Mouse (Mus musculus) small intestine, adult 2 months (tissue): ENCODE data around the gene Egln2. TPM values are rescaled to one million over a fixed set of nuclear protein-coding genes. Genes with fewer than 3 reads are reported as not detected.

Experiments used
- H3K27ac ChIP-seq: fragments of 200-500 bp; 2 replicates; pipeline ENCODE4 v1.5.1; 2012; ENCODE audit warnings: low read depth, low read length, control low read depth, inconsistent platforms; ENCODE audit not compliant: insufficient read depth
- H3K27me3 ChIP-seq: fragments of 200-500 bp; 2 replicates; pipeline ENCODE4 v1.6.1; 2012; ENCODE audit warnings: mild to moderate bottlenecking, moderate library complexity, low read length, inconsistent platforms; ENCODE audit not compliant: control insufficient read depth, insufficient read depth
- H3K36me3 ChIP-seq: fragments of 200-500 bp; 2 replicates; pipeline ENCODE4 v1.6.1; 2012; ENCODE audit warnings: mild to moderate bottlenecking, low read length, control low read depth, inconsistent platforms; ENCODE audit not compliant: control insufficient read depth, insufficient read depth
- H3K4me1 ChIP-seq: fragments of 200-500 bp; 2 replicates; pipeline ENCODE4 v1.6.1; 2012; ENCODE audit warnings: low read length, inconsistent platforms, mixed read lengths; ENCODE audit not compliant: control insufficient read depth, insufficient read depth, insufficient read length
- H3K4me3 ChIP-seq: fragments of 200-500 bp; 2 replicates; pipeline ENCODE4 v1.5.1; 2012; ENCODE audit warnings: low read depth, mild to moderate bottlenecking, control low read depth, inconsistent platforms, low read length, moderate library complexity
- CTCF ChIP-seq: fragments of 200-500 bp; IDR thresholded peaks from 2 replicates; pipeline ENCODE4 v1.5.1; 2012; ENCODE audit warnings: low read depth, mild to moderate bottlenecking, control low read depth, inconsistent platforms, low read length, moderate library complexity, mixed read lengths; ENCODE audit not compliant: insufficient replicate concordance, insufficient read length; ENCODE audit errors: extremely low read depth
- POLR2A ChIP-seq: fragments of 200-500 bp; IDR thresholded peaks from 2 replicates; pipeline ENCODE4 v1.6.1; 2012; ENCODE audit warnings: low read depth, mild to moderate bottlenecking, control low read depth, inconsistent platforms, low read length, moderate library complexity
- WGBS: fragments of 180-500 bp; shearing (Covaris S2); methylation state at CpG from one replicate; pipeline ENCODE4 v1.1.7; 2018; 5-methylcytosine and 5-hydroxymethylcytosine counted together
- polyA plus RNA-seq: library from polyadenylated mRNA; depleted of rRNA; stranded (reverse); fragments of >200 nt; gene quantifications from 2 replicates; pipeline ENCODE4 v1.2.3, GENCODE M21; 2012; rRNA removed

Gene Egln2
- polyA plus RNA-seq, 1 experiment: 129 TPM

- H3K27me3 ChIP-seq: no peaks in the 10 kb centered on the region
- H3K27ac ChIP-seq: no peak overlapping the region
- H3K4me1 ChIP-seq: no peaks in the 10 kb centered on the region; the same call in 1 of the 2 replicates
- no peak overlapping the region for H3K4me3 ChIP-seq
- H3K36me3 ChIP-seq: no peaks in the 10 kb centered on the region
- TF ChIP-seq POLR2A: no peak
- TF ChIP-seq CTCF: no peak
- 58% methylated on average over 5 of the region's 5 CpGs for WGBS
Observed at GRCm38 (mm10) chr7:27124305-27124832, 42.2 kb downstream of the Egln2 start.

- Histone ChIP-seq H3K4me3 (no peak within 1 kb of the TSS), H3K36me3 (no peaks in the 10 kb centered on the region), H3K27ac (no peak within 1 kb of the TSS), H3K4me1 (no peaks in the 10 kb centered on the region; the same call in 1 of the 2 replicates), H3K27me3 (no peaks in the 10 kb centered on the region)
- TF ChIP-seq POLR2A: no peak
- TF ChIP-seq CTCF: no peak
Observed at GRCm38 (mm10) chr7:27119676-27120075, 46.9 kb downstream of the Egln2 start, which contains the start of gene Cyp2f2. TSS of gene Cyp2f2 (plus strand) at chr7:27119909.

- Histone ChIP-seq H3K36me3 (no peaks in the 10 kb centered on the region), H3K4me3 (no peak overlapping the region), H3K27ac (no peak overlapping the region), H3K27me3 (no peaks in the 10 kb centered on the region), H3K4me1 (no peaks in the 10 kb centered on the region; the same call in 1 of the 2 replicates)
- WGBS: 68% methylated on average over 4 of the region's 4 CpGs
- TF ChIP-seq CTCF: no peak
Observed at GRCm38 (mm10) chr7:27118033-27118511, 48.5 kb downstream of the Egln2 start.

GRCm38 (mm10) chr7:27111987-27112386, 54.6 kb downstream of the Egln2 start:
- Histone ChIP-seq H3K27ac (no peak overlapping the region), H3K27me3 (no peaks in the 10 kb centered on the region), H3K4me3 (no peak overlapping the region), H3K36me3 (no peaks in the 10 kb centered on the region), H3K4me1 (no peaks in the 10 kb centered on the region)
- TF ChIP-seq CTCF: no peak
- no peak for TF ChIP-seq POLR2A
- 63% methylated on average over 3 of the region's 3 CpGs for WGBS

- Histone ChIP-seq H3K27ac (no peak overlapping the region), H3K27me3 (no peaks in the 10 kb centered on the region), H3K4me1 (no peaks in the 10 kb centered on the region), H3K4me3 (no peak overlapping the region), H3K36me3 (no peaks in the 10 kb centered on the region)
- 80% methylated on average over 1 of the region's 1 CpGs for WGBS
- TF ChIP-seq POLR2A: no peak
- TF ChIP-seq CTCF: no peak
Observed at GRCm38 (mm10) chr7:27111038-27111437, 55.6 kb downstream of the Egln2 start.

- Histone ChIP-seq H3K27me3 (no peaks in the 10 kb centered on the region), H3K27ac (no peak overlapping the region), H3K4me1 (no peaks in the 10 kb centered on the region), H3K4me3 (no peak overlapping the region), H3K36me3 (no peaks in the 10 kb centered on the region)
- no peak for TF ChIP-seq CTCF
- no peak for TF ChIP-seq POLR2A
Observed at GRCm38 (mm10) chr7:27110327-27110726, 56.3 kb downstream of the Egln2 start.

Other genes with a start within 250 kb of the Egln2 start
- not detected in 2 replicates for gene Cyp2a22, start 227.4 kb downstream of the Egln2 start, polyA plus RNA-seq
- gene Cyp2a12, start 137.7 kb downstream of the Egln2 start, polyA plus RNA-seq: 0.11 TPM in 1 of 2 replicates, not detected in the other
- gene Cyp2f2, start 46.9 kb downstream of the Egln2 start, polyA plus RNA-seq: 0.24 and 0.30 TPM in 2 replicates
- gene Cyp2t4, start 13.1 kb downstream of the Egln2 start, polyA plus RNA-seq: not detected in 2 replicates
- 42.9 and 77.3 TPM in 2 replicates for gene Rab4b, start 12.1 kb upstream of the Egln2 start, polyA plus RNA-seq
- 0.23 TPM in 1 of 2 replicates, not detected in the other for gene Gm21983, start 14.3 kb upstream of the Egln2 start, polyA plus RNA-seq
- gene Mia, start 14.4 kb upstream of the Egln2 start, polyA plus RNA-seq: 9.6 TPM in 1 of 2 replicates, not detected in the other
- gene BC024978, start 29.0 kb upstream of the Egln2 start, polyA plus RNA-seq: 6.4 and 9.5 TPM in 2 replicates
- 73.2 and 138 TPM in 2 replicates for gene Snrpa, start 29.5 kb upstream of the Egln2 start, polyA plus RNA-seq
- 15.3 and 44.6 TPM in 2 replicates for gene Itpkc, start 61.9 kb upstream of the Egln2 start, polyA plus RNA-seq
- gene Coq8b, start 66.2 kb upstream of the Egln2 start, polyA plus RNA-seq: 34.7 and 60.7 TPM in 2 replicates
- 8.3 and 9.0 TPM in 2 replicates for gene Numbl, start 91.6 kb upstream of the Egln2 start, polyA plus RNA-seq
- gene Ltbp4, start 170.9 kb upstream of the Egln2 start, polyA plus RNA-seq: 136 and 163 TPM in 2 replicates
- 62.1 and 115 TPM in 2 replicates for gene Shkbp1, start 189.2 kb upstream of the Egln2 start, polyA plus RNA-seq
- gene Gm20479, start 190.6 kb upstream of the Egln2 start, polyA plus RNA-seq: not detected in 2 replicates